Mouse (Mus musculus) neural tube, embryonic 13.5 days (tissue): ENCODE results near the gene Rapgef4. TPM values are rescaled to one million over a fixed set of nuclear protein-coding genes. Genes with fewer than 3 reads are reported as not detected.

ENCODE experiments used
- ATAC-seq: fragments of 200-750 bp; cut with Nextera tagmentation; 2 replicates; pipeline ENCODE4 v1.8.0; 2017; ENCODE audit warnings: low read depth, mild to moderate bottlenecking, moderate TSS enrichment, moderate library complexity
- H3K27ac ChIP-seq: fragments of 300-500 bp; sonication (generic); replicated peaks from 2 replicates; pipeline ENCODE4 v1.5.1; 2015; ENCODE audit warnings: moderate library complexity, mild to moderate bottlenecking, inconsistent platforms
- H3K27me3 ChIP-seq: fragments of 300-500 bp; sonication (generic); 2 replicates; pipeline ENCODE4 v1.6.1; 2015; ENCODE audit warnings: mild to moderate bottlenecking, inconsistent platforms
- H3K36me3 ChIP-seq: fragments of 300-500 bp; sonication (generic); 2 replicates; pipeline ENCODE4 v1.6.1; 2015; ENCODE audit warnings: mild to moderate bottlenecking, inconsistent platforms
- H3K4me1 ChIP-seq: fragments of 300-500 bp; sonication (generic); replicated peaks from 2 replicates; pipeline ENCODE4 v1.6.1; 2015; ENCODE audit warnings: inconsistent platforms
- H3K4me2 ChIP-seq: fragments of 300-500 bp; sonication (generic); 2 replicates; pipeline ENCODE4 v1.6.1; 2015; ENCODE audit warnings: inconsistent platforms, mild to moderate bottlenecking, moderate library complexity
- H3K4me3 ChIP-seq: fragments of 300-500 bp; sonication (generic); 2 replicates; pipeline ENCODE4 v1.5.1; 2015; ENCODE audit warnings: mild to moderate bottlenecking, inconsistent platforms
- H3K9ac ChIP-seq: fragments of 300-500 bp; sonication (generic); 2 replicates; pipeline ENCODE4 v1.6.1; 2015; ENCODE audit warnings: moderate library complexity, mild to moderate bottlenecking, inconsistent platforms
- H3K9me3 ChIP-seq: fragments of 300-500 bp; sonication (generic); 2 replicates; pipeline ENCODE4 v1.6.1; 2016; ENCODE audit warnings: inconsistent platforms
- WGBS: fragments of 180-500 bp; shearing (Covaris S2); methylation state at CpG from one replicate; pipeline ENCODE4 v1.1.7; 2015; 5-methylcytosine and 5-hydroxymethylcytosine counted together
- polyA plus RNA-seq: library from polyadenylated mRNA; unstranded; fragments of >200 nt; fragmentation: Nextera tagmentation; extraction: Ambion mirVana; gene quantifications from 2 replicates; pipeline ENCODE4 v1.2.1, GENCODE M21; 2015

Gene Rapgef4
- polyA plus RNA-seq, 1 experiment from 2014 or later, result 24.7 TPM

DNA sequence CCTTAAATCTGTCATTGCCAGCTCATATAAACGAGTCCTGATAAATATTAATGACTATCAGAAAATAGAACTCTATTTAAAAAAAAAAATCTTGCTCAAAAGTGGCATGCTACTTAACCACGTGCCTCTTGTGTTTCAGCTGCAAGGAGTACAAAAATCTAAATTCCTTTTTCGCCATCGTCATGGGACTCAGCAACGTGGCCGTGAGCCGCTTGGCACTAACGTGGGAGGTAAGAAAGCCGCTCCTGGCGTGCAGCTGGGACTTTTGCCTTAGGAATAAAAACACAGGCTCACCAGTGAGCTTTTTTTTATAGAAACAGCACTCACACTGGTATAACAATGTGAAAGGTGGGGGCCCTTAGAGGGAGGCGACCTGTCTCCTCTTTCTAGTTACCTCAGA is 257.9 kb downstream of the Rapgef4 start:
- WGBS, result 60% methylated on average over 11 of the region's 11 CpGs
- peaks cover 52% of the 10 kb centered on the region for H3K27me3 ChIP-seq
- ATAC-seq, result no peak
- H3K9ac ChIP-seq, result no peak overlapping the region
- H3K4me3 ChIP-seq, result no peak overlapping the region
- no peaks in the 10 kb centered on the region for H3K36me3 ChIP-seq
- H3K27ac ChIP-seq, result no peak overlapping the region
- H3K4me2 ChIP-seq, result no peak overlapping the region
- H3K9me3 ChIP-seq, result no peaks in the 10 kb centered on the region
- peaks cover 12% of the 10 kb centered on the region; the same call in 1 of the 2 replicates for H3K4me1 ChIP-seq

DNA sequence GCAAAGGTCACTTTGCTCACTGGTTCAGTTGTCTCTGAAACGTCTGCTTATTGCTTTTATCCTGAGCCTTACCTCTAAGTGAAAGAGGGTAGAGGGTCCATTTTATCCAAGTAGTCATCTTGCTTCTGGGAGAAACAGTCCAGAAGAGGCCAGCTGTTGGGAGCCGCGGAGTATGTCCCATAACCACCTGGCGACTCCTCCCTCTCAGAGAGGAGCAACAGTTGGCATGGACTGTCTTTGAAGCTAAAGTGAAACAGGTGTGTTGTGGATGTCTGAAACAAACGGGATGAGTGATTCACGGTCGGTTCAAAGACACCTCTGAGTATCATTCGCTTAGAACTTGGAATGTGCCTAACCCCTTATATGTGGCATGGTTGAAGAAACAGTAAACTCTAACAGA is 258.4 kb downstream of the Rapgef4 start:
- peaks cover 47% of the 10 kb centered on the region for H3K27me3 ChIP-seq
- no peak overlapping the region for H3K4me3 ChIP-seq
- H3K4me2 ChIP-seq, result no peak overlapping the region
- no peaks in the 10 kb centered on the region for H3K9me3 ChIP-seq
- H3K9ac ChIP-seq, result no peak overlapping the region
- WGBS, result 90% methylated on average over 8 of the region's 8 CpGs
- no peaks in the 10 kb centered on the region for H3K36me3 ChIP-seq
- peaks cover 12% of the 10 kb centered on the region; the same call in 1 of the 2 replicates for H3K4me1 ChIP-seq
- no peak overlapping the region for H3K27ac ChIP-seq
- ATAC-seq, result no peak

DNA sequence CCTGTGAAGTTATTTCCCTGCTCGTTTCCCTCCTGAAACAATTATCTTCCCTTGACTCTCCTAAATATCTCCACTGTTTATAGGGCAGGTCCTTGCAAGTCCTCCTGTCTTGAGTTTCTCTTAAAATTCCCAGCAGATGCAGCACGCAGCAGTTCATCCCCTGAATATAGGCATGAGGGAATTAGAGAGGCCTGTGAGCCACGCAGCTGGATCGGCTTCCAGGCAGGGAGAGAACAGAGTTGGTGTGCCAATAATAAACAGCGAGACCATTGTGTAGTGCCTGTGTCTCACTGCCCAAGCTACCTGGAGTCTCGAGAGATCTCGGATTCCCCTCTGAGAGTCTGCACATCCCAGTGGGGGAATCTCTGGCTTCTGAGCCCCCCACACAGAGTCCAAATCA is 259.0 kb downstream of the Rapgef4 start:
- Histone ChIP-seq H3K27me3 (peaks cover 43% of the 10 kb centered on the region), H3K27ac (no peak overlapping the region), H3K9me3 (no peaks in the 10 kb centered on the region), H3K4me1 (peaks cover 12% of the 10 kb centered on the region; the same call in 1 of the 2 replicates), H3K4me2 (no peak overlapping the region), H3K4me3 (no peak overlapping the region), H3K9ac (no peak overlapping the region), H3K36me3 (no peaks in the 10 kb centered on the region)
- no peak for ATAC-seq
- 66% methylated on average over 7 of the region's 7 CpGs for WGBS

DNA sequence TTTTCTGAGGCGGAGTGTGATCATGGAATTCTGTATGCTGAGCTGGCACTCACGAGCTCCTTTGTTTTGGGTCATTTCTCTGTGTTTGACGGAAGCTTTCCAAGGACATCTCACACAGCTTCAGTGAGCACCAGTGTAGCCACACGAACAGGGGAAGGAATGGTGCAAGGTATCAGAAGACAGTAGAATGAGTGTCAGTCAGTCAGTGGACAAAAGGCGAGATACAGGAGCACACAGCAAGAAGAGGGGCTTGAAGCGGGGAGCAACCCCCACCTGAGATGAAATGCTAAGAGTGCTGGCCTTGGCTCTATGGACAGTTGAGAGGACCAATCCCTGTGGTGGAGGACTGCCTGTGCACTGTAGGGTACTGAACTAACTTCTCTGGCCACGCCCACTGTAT is 259.7 kb downstream of the Rapgef4 start:
- WGBS, result 79% methylated on average over 7 of the region's 7 CpGs
- Histone ChIP-seq H3K4me1 (0 out of 2 replicates have a peak, but pooled peaks cover 5% of the 10 kb centered on the region), H3K9me3 (no peaks in the 10 kb centered on the region), H3K4me3 (no peak overlapping the region), H3K27me3 (peaks cover 43% of the 10 kb centered on the region), H3K4me2 (no peak overlapping the region), H3K9ac (no peak overlapping the region), H3K27ac (no peak overlapping the region), H3K36me3 (no peaks in the 10 kb centered on the region)
- ATAC-seq, result no peak

DNA sequence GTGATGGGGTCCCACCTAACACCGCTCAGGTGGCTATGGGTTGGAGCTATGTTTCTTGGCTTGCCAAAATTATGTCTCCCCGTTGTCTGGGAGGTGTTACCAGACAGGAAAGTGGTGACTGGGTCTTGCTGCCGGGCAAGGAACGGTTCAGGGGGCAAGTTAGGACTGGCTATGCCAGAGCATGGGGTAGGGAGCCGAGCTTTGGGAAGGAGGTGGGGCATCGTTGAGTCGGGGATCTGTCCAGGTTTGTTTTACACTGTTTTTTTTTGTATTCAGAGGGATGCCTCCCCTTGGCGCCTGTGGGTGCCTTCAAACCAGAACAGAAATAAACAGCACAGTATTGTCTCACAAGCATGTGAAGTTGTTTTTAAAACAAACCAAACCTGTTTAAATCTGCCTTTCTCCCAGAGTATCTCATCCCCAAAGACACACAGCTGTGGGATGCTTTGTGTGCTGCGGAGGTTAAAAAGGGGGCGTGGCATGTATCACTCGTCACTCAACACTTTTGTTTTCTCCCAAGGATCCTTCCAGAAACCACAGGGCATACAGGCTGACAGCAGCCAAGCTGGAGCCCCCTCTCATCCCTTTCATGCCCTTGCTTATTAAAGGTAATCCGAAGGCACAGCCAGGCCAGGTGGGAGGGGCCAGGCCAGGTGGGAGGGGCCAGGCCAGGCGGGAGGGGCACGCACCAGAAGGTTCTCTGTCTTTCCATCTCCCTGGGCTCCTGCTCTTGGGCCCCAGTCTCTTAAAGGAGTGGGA is 260.9 kb downstream of the Rapgef4 start:
- no peak overlapping the region for H3K27ac ChIP-seq
- no peak overlapping the region for H3K9ac ChIP-seq
- no peak overlapping the region for H3K4me3 ChIP-seq
- H3K36me3 ChIP-seq, result no peaks in the 10 kb centered on the region
- no peaks in the 10 kb centered on the region for H3K9me3 ChIP-seq
- WGBS, result 55% methylated on average over 14 of the region's 14 CpGs
- H3K27me3 ChIP-seq, result peaks cover 34% of the 10 kb centered on the region
- ATAC-seq, result no peak
- 0 out of 2 replicates have a peak, but pooled peaks cover 5% of the 10 kb centered on the region for H3K4me1 ChIP-seq
- H3K4me2 ChIP-seq, result peak overlapping the region; percentile 18; the same call in 1 of the 2 replicates

DNA sequence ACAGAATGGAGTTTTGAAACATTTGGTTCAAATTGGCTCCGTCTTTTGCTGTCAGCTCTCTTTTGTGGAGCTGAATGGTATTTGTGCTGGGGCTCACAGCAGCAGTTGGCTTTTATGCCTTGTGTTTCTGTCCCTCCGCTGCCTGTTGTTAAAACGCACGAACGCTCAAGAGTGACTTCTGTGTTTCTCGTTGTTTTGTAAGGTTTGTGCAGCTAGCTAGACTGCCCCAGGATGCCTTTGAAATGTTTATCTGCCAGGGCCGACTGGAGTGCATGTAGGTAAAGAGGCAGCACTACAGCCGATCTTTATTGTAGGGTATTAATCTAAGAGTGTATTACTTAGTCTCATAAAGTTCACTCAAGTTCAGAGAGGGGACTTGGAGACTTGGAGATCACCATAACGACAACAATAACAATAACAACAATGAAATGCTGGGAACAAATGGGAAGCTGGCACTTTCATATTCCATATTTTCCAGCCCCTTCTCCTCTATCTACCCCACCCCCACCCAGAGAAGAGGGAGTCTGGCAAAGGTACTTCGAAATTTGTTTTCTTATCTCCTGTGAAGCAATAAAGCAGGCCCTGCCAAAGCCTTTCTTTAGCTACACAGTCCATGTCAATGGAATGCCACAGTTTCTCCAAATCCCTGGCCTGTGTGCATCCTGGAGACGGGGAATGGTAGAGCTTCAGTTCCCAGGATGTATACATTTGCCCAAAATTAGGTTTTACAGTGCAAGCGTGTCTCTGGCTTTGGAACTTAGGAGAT is 262.1 kb downstream of the Rapgef4 start:
- ATAC-seq, result no peak
- Histone ChIP-seq H3K4me1 (0 out of 2 replicates have a peak, but pooled peaks cover 5% of the 10 kb centered on the region), H3K27me3 (peaks cover 38% of the 10 kb centered on the region), H3K4me2 (no peak overlapping the region), H3K4me3 (no peak overlapping the region), H3K9me3 (no peaks in the 10 kb centered on the region), H3K27ac (no peak overlapping the region), H3K9ac (no peak overlapping the region), H3K36me3 (no peaks in the 10 kb centered on the region)
- WGBS, result 37% methylated on average over 12 of the region's 12 CpGs

DNA sequence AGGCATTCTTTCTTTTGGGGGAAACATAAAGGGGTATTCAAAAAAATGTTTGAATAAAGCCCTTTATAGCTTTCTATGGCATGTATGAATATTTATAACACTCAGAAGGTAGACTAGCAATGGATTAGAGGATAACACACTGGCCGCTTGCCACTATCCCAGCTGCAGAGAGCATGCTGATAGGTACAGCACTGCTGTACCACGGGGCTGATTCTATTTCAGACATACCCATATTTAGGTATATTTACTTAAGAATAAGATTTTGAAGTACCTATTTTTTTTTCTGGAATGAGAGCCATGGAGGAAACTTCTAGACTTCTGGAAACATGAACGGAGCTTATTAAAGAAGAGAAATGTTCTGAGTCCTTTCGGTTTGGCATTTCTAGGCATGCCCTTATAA is 264.6 kb downstream of the Rapgef4 start:
- no peaks in the 10 kb centered on the region for H3K36me3 ChIP-seq
- H3K4me3 ChIP-seq, result no peak overlapping the region
- peaks cover 20% of the 10 kb centered on the region for H3K27me3 ChIP-seq
- no peak overlapping the region for H3K4me2 ChIP-seq
- H3K9ac ChIP-seq, result no peak overlapping the region
- H3K9me3 ChIP-seq, result no peaks in the 10 kb centered on the region
- H3K4me1 ChIP-seq, result no peaks in the 10 kb centered on the region
- no peak for ATAC-seq
- no peak overlapping the region for H3K27ac ChIP-seq
- 88% methylated on average over 4 of the region's 4 CpGs for WGBS

DNA sequence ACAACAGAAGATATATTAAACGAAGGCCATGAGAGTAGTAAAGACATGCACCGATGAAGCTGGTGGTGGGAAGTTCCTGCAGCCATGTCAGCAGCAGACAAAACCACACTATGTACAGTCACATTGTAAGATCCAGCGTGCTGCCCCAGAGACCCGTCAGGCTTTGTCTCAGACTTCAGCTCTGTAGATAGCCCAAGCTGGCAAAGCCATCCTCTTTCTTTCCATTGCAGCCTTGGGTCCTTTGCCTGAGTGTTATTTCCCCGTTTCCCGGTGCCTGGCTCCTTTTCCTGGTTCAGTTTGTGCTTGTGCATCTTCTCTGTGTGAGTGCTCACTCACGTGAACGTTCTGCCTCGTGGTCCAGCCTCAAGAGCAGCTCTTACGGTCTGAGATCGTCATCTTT is 265.3 kb downstream of the Rapgef4 start:
- H3K4me1 ChIP-seq, result no peaks in the 10 kb centered on the region
- H3K4me3 ChIP-seq, result no peak overlapping the region
- no peak overlapping the region for H3K9ac ChIP-seq
- WGBS, result 88% methylated on average over 11 of the region's 11 CpGs
- no peaks in the 10 kb centered on the region for H3K36me3 ChIP-seq
- H3K9me3 ChIP-seq, result no peaks in the 10 kb centered on the region
- H3K27ac ChIP-seq, result no peak overlapping the region
- H3K4me2 ChIP-seq, result no peak overlapping the region
- no peak for ATAC-seq
- peaks cover 13% of the 10 kb centered on the region for H3K27me3 ChIP-seq

DNA sequence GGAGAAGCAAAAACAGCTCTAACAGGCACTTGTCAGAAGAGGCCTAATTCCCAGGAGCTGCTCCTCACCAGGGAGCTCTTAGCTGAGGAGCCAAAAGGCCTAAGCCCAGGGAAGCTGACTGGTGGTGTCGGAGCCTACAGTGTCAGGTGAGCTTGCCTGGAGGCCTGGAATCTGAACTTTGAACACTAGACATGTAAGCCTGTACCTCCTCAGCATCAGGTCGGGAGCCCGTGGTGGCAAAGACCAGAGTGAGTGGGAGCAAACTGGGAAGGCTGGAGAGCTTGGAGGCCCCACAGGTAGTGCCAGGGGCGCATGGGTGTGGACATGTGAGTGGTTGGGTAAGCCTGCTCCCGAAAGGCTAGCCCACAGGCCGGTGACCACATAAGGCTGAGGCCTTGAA is 266.8 kb downstream of the Rapgef4 start:
- no peaks in the 10 kb centered on the region for H3K36me3 ChIP-seq
- peaks cover 4% of the 10 kb centered on the region for H3K27me3 ChIP-seq
- H3K9ac ChIP-seq, result no peak overlapping the region
- WGBS, result 93% methylated on average over 6 of the region's 6 CpGs
- no peak overlapping the region for H3K4me2 ChIP-seq
- H3K9me3 ChIP-seq, result no peaks in the 10 kb centered on the region
- no peak overlapping the region for H3K27ac ChIP-seq
- H3K4me3 ChIP-seq, result no peak overlapping the region
- no peaks in the 10 kb centered on the region for H3K4me1 ChIP-seq
- ATAC-seq, result no peak

DNA sequence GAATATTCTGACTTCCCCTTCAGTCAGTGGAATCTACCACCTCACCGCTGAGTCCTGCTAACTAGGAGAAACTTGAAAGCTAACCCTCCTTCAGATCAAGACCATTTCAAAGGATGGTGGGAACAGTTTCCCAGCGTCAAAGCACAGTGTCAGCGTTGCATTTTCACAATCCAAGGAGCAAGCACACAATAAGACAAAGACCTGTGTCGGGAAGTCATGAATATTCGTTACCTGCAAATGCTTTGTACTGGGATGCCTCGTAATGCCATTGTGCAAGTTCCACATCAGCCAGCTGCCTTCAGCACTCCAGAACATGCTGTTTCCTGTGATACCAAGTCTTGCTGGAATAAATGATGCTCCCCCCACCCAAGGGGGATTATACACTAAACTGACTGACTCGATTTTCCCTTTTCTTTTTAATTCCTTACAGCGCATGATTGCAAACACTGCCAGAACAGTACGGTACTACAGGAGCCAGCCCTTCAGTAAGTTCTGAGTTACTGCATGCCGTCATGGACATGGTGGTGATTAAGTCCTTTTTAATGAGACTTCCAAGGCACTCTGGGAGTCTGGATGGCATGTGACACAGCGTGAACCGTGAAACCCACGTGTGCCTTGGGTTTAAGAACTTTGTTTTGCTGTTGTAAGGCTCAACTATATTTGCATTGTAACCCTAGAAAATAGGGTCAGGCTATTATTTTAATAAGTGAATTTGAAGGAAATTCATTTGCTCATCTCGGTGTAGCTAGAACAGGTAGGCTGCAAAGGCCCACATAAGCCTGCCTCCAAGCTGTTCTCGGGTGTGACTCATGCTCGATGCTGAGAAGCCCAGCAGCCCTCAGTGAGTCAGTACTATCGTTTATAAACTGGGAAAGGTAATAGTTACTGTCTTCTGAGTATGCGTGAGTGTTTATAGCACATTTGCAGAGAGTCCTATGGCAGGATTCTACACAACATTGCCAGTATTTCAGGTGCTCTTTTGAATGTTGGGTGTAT is 271.8 kb downstream of the Rapgef4 start:
- WGBS, result 54% methylated on average over 18 of the region's 18 CpGs
- Histone ChIP-seq H3K4me3 (no peak overlapping the region), H3K27ac (no peak overlapping the region), H3K4me1 (peaks cover 19% of the 10 kb centered on the region), H3K9ac (no peak overlapping the region), H3K9me3 (no peaks in the 10 kb centered on the region), H3K4me2 (no peak overlapping the region), H3K27me3 (peaks cover 2% of the 10 kb centered on the region), H3K36me3 (no peaks in the 10 kb centered on the region)
- no peak for ATAC-seq

DNA sequence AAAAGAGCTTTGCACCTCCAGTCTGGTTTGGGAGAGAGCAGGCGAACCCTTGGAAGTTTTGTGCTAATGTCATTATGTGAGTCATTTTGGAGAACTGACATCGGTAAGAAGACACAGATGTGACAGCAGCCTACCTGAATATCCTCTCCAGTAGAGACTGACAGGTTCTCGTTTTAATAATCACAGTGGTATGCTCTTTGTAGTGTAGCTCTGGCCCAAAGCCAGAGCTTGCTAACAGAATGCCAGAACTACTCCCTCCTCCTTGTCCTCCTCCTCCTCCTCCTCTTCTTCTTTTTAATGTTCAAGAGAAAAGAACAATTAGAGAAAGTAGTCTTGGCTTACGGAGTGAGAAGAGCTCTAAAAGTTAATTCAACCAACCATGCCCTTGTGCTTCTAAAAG is 272.8 kb downstream of the Rapgef4 start:
- Histone ChIP-seq H3K27me3 (no peaks in the 10 kb centered on the region; the same call in 1 of the 2 replicates), H3K4me1 (peaks cover 19% of the 10 kb centered on the region), H3K27ac (peak overlapping the region; percentile 69), H3K9ac (no peak overlapping the region), H3K4me3 (no peak overlapping the region), H3K9me3 (no peaks in the 10 kb centered on the region), H3K36me3 (no peaks in the 10 kb centered on the region), H3K4me2 (peak overlapping the region; percentile 41)
- ATAC-seq, result no peak
- 57% methylated on average over 4 of the region's 4 CpGs for WGBS
